Mouse (Mus musculus) gastrocnemius, postnatal 36 days (tissue): ENCODE results near the gene Kir3dl1. TPM values are rescaled to one million over a fixed set of nuclear protein-coding genes. Genes with fewer than 3 reads are reported as not detected.
"Not testable (repeated sequence)": the region's sequence is repeated elsewhere in the genome, so short reads cannot be mapped to it uniquely, and the experiment has no call there.

Source experiments
- DNase-seq, 2 experiments: peaks; one replicate each; pipeline ENCODE4 v3.0.0; 2022
- intact Hi-C: fragments of 180-260 bp; cut with DNase I; formaldehyde crosslinking; loops from one replicate; pipeline ENCODE4 v1.15.1; 2025
- long read RNA-seq, 2 experiments: library from polyadenylated mRNA; stranded (forward); transcript quantifications; one replicate each; pipeline ENCODE4 v2.0.0; 2021
- total RNA-seq, 2 experiments: library from RNA; stranded (reverse); gene quantifications; 2 replicates each; pipeline ENCODE4 v1.2.3; 2021

Kir3dl1 gene
- total RNA-seq, result not detected
- long read RNA-seq, experiment 1, result 0 reads
- long read RNA-seq, experiment 2, result 0 reads

DNA sequence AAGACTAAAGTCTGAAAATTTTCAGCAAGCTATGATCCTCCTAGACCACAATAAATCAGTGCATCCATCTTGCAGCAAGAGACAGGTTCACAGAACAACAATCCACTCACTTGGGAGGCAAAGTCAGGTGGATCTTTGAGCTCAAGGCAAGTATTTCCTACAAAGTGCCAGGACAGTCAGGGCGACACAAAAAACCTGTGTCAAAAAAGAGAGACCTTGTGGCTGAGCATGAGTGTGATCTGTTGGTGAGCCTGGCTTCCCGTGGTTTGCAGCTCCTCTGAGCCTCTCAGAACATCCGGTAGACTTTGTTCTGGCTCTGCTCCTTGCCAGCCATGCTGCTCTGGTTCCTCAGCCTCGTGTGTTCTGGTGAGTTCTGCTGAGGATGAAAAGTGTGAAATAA is at the start of gene Kir3dl1:
Gene Kir3dl1 (plus strand): TSS at position 301 of the 400 bp plus-strand sequence.
- intact Hi-C loops, DNase-seq: not testable (repeated sequence)

GRCm38 (mm10) chrX:136543956-136544355 is 26.2 kb downstream of the Kir3dl1 start, which contains the start of gene Kir3dl2:
Kir3dl2 (minus strand) TSS chrX:136544056.
- DNase-seq, intact Hi-C loops: not testable (repeated sequence)

DNA sequence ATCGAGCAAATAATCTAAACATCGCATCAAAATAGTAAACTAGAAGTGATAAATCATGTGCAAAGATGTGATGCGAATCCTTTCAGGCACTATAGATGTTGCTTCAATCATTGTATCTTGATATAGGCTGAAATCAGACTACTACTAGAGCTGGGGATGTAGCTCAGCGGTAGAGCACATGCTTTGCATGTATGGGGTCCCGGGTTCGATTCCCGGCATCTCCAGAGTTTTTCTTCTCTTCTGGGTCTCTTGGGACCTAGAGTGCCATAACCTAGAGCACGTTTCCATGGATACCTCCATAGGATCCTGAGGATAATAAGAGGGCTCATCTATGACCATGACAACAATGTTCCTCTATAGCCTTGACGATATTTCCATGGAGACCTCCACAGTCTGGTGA is 51.3 kb downstream of the Kir3dl1 start:
- intact Hi-C loops, DNase-seq: not testable (repeated sequence)

Other genes with a start within 250 kb of the Kir3dl1 start
- gene Bex3, start 247.7 kb upstream of the Kir3dl1 start, total RNA-seq, result 1 to 10 TPM; 2.4 to 4.3 TPM
- gene Kir3dl2, start 26.1 kb downstream of the Kir3dl1 start, total RNA-seq, result not detected
- under 1 TPM; 0.25 to 0.74 TPM for gene Tceal3, start 72.8 kb downstream of the Kir3dl1 start, total RNA-seq
- gene Tceal1, start 190.0 kb downstream of the Kir3dl1 start, total RNA-seq, result 1 to 10 TPM; 1.7 to 2.2 TPM
- 100 to 1,000 TPM; 133 to 137 TPM for gene Morf4l2, start 225.7 kb downstream of the Kir3dl1 start, total RNA-seq